Mouse (Mus musculus) frontal cortex, postnatal 36 days (tissue): ENCODE data around the gene Spats2.
A peak's percentile ranks its signal among the peaks of the same experiment; 100 is the strongest.
"Not testable (repeated sequence)": the region's sequence is repeated elsewhere in the genome, so short reads cannot be mapped to it uniquely, and the experiment has no call there.

ENCODE experiments used
- DNase-seq, 2 experiments: peaks; one replicate each; pipeline ENCODE4 v3.0.0; 2022; ENCODE audit warnings: low spot score in 2 of 2

The Spats2 gene

GRCm38 (mm10) chr15:99138389-99138788 lies 12.7 kb downstream of the Spats2 start:
- no peak for DNase-seq

GRCm38 (mm10) chr15:99139669-99140068 lies 14.0 kb downstream of the Spats2 start:
- peak in 1 of 2 experiments; percentile 18 for DNase-seq

DNA sequence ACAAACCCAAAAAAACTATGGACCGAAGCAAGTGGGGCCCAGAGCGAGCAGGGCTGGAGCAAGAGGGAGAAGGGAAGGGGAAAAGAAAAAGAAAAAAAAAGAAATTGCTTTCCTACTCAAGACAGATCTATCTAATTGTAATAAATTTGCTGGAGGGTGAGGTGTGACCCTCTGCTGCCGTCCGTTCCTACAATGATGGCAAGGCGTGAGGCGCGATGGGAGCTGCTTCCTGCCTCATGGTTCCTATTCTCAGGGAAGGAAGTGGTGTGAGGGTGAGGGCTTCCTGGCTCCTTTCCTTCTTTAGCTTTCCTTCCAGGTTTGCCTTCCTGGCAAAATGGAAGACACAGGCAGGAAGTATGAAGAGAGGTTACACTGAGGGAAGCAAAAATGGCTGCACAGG lies 24.8 kb downstream of the Spats2 start:
- DNase-seq = no peak

DNA sequence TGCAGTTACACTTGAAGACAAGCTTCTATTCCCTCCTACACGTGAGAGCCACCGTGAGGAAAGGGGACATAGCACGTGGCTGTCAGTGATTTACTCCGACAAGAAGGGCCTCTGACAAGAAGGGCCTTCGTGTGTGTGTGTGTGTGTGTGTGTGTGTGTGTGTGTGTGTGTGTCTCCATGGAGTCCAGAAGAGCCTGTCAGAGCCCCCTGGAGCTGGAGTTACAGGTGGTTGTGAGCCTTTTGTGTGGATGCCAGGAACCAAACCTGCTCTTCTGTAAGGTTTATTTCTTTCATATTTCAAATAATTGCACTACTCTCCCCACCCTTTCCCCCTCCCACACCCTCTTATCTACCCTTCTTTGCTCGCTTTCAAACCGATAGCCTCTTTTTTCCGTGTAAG lies 25.6 kb downstream of the Spats2 start:
- DNase-seq = no peak

DNA sequence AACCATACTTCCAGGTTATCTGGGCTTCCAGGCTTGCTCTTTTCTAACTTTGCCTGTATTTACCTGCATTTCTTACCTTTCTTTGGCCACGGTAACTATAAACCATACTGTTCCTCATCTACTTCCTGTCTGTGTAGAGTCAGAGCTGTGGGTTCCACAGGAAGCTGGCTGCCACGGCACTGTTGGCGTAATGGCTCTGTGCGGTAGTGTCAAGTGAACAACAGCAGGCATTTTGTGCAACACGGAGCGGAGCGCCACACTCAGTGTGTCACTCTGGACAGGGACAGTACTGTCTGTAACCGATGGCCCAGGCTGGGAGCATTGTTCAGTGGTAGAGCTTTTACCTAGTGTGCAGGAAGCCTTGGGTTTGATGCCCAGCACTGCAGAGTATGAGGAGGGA lies 27.8 kb downstream of the Spats2 start:
- DNase-seq = no peak

- DNase-seq = not testable (repeated sequence)
These were observed 28.8 kb downstream of the Spats2 start for GRCm38 (mm10) chr15:99154515-99154914.

DNA sequence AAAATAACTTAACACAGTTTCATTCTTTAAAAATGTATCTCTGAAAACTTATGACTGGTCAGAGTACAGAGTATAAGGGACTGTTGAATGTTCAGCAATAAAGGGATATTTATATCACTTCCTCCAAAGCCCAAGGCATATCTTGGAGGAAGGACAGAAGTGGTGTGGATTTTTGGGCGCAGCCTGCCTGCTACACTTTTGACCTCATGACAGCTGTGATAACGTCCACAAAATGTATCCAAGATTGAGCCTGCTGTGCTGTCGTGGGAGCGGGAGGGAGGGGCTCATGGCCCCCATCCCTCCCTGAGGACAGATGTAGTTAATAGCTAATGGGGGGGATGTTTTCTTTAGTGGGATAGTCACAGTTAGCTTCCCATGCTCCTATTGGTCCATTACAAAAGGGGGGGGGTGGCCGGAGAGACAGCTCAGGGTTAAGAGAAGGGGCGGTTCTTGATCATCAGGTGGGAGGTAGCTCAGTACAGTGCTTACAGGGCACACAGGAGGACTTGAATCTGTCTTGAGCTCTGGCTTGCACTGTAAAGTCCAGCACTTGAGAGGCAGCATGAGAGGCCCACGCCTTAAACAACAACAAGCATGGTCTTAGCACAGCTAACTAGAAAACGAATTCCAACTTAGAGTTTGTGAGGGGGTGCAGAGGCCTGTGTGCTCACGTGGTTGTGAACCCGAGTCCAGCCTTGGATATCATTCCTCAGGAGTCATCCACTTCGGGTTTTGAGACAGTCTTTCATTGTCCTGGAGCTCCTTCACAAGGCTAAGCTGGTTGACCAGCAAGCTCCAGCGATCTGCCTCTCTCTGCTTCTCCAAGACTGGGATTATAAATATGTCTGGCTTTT lies 38.0 kb downstream of the Spats2 start:
- no peak for DNase-seq

GRCm38 (mm10) chr15:99172131-99172530 lies 46.4 kb downstream of the Spats2 start:
- DNase-seq = no peak

DNA sequence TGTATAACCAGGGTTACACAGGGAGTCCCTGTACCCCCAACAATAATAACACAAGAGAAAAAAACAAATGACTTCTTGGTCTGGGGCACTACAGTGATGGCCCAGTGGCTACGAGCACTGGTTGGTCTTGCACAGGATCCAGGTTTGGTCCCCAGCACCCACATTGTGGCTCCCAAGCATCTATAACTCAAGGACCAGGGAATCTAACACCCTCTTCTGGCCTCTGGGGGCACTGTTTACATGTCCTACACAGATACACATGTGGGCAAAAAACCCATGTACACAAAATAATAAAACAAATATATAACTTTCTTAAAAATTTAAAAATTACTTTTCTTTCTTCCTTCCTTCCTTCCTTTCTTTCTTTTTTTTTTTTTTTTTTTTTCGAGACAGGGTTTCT lies 53.9 kb downstream of the Spats2 start:
- no peak for DNase-seq

DNA sequence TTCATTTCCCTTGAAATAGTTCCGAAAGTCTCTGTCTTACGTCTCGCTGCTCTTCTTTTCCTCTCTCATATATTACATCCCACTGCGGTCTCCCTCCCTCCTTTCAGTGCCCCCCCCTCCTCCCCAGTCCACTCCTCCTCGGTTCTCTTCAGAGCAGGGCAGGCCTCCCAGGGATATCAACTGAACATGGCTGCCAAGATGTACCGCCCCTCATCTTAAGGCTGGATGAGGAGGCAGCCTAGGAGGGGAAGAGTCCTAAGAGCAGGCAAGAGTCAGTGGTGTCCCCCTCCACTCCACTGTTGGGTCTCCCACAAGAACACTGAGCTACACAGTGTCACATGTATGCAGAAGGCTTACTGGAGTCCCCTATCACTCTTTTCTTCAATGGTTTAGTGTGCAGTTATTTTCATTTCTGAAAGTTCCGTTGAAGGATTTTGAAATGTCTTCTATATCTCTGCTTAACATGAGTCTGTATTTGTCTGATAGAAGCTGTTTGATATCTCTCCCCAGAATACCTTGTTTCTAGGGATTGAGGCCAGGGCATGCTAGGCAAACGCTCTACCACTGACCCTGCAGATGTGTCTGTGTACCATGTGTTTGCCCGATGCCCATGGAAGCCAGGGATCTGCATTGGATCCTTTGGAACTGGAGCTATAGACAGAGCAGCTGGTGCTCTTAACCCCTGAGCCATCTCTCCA lies 58.6 kb downstream of the Spats2 start:
- no peak for DNase-seq

DNA sequence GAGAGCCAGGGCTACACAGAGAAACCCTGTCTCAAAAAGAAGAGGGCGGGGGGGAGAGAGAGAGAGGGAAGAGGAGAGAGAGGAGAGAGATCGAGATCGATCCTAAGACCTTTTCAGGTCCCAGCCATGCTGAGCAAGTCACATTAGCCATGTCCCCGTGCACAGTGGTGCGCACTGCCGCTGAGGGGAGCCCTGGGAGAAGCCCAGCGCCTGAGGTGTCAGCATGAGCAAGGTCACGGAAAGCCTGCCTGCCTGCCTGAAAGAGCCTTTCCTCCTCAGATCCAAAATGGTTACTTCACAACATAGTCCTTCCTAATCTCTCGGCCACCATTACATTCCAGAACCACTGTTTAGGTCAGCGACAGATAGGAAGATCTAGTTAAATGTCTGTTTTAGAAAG lies 68.6 kb downstream of the Spats2 start:
- no peak for DNase-seq

DNA sequence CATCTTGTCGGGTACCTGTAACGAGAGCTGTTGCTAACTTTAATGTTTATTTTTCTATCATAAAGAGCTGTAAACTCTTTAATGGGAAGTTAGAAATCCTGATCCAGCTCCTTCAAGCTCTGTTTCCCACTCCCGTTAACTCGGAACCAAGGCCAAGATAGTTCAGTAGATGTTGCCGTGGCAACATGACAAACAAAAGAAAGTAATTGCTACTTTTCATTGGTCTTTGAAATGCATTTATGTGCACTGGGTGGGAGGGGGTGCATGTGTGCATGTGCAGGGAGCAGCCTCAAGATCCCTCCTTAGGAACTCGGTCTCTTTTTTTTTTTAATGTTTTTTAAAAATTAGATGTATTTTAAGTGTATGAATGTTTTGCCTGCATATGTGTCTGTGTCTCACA lies 69.3 kb downstream of the Spats2 start:
- DNase-seq = no peak

GRCm38 (mm10) chr15:99198761-99199160 lies 73.0 kb downstream of the Spats2 start:
- peak in 1 of 2 experiments; percentile 35 for DNase-seq

- DNase-seq = no peak
These were observed 80.2 kb downstream of the Spats2 start for GRCm38 (mm10) chr15:99205959-99206358.

GRCm38 (mm10) chr15:99213183-99213582 lies 87.5 kb downstream of the Spats2 start:
- no peak for DNase-seq

GRCm38 (mm10) chr15:99214941-99215340 lies 89.2 kb downstream of the Spats2 start:
- no peak for DNase-seq

- DNase-seq = no peak
These were observed 90.2 kb downstream of the Spats2 start for GRCm38 (mm10) chr15:99215741-99216463.

- DNase-seq = no peak
These were observed 91.9 kb downstream of the Spats2 start for GRCm38 (mm10) chr15:99217630-99218029.

DNA sequence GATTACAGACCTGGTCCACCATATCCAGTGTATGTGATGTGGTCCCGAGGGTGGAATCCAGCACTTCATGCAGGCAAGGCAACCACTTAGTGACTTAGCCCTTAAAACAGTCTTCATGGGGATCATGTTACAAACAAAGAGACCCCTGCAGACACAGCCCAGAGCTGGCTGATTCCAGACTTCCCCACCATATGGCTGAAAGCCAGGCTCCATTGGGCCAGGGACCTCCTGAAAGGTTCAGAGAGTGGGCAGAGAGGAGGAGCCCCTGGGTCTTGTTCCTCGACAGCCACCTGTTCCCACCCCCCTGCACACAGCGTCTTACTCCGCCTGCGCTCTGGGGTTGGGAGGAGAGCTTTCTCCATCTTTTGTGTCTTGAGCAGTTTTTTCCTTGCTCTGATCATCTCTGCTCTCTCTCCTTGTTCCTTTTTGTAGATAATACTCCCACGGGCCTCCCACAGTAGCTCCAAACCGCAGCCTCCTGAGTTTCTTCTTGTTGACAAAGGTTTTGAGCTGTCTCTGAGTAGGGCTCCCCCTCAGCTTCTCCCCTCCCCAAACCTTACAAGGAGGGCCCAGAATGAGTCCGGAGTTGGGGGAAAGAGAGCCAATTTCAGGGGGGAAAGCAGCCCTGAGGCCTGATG lies 95.7 kb downstream of the Spats2 start:
- peak in 1 of 2 experiments; percentile 52 for DNase-seq

DNA sequence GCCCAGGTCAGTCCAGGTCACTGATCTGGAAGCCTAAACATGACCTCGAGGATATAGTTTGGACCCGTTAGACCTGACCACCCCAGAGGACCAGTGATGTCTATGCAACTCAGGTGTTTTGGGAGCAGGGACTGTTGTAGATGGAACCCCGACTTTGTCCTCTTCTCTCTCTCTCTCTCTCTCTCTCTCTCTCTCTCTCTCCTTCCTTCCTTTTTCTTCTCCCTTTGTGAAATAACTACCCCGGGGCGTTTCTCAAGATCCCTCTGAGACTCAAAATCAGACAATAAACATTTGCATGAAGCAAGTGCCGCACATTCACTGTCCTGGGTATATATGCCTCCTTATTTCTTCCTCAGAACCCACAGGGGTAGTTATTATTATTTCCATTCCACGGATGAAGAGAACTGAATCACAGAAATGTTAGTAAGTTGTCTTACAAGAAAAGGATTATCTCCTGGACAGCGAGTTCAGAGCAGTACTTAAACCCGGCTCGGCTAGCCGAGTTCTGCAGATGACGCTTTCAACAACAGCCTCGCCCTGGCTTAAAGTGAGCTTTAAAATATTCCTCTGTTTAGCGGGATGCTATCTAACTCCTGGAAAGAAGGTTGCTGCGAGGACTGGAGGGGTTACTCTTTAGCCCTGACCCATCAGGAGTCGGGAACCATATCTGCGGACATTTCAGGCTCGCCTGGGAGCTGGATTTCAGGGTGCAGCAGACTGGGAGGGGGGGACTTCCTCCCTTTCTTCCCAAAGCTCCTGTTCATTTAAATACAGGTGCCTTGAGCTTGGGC lies 97.3 kb downstream of the Spats2 start:
- DNase-seq = no peak

DNA sequence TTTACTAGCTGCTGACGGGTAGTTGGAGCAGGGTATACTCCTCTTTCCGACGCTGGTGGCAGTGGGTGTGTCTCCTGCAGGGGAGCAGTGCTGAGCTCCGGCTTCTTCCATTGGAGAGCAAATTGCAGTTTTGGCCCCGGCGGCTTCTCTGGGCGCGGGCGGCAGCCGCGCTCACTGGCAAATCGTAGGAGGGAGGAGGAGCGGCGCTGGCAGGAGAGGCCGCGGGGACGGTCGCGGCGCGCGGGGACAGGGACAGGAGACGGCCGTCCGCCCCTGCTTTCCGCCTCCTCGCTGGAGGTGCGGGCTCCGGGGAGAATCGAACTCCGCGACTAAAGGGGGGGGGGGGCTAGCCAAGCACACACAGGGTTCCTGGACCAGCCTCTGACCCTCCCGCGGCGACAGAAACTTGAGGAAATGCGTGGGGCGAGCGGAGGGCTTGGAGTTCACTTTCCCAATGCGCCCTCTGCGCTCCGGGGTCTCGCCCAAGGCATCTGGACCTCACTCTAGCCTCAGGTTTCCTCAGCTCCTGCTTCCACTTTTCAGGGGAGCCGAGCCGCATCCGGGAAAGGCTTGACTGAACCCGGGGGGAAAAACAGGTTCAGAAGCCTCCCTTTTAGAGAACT lies 98.0 kb downstream of the Spats2 start:
- DNase-seq = peak; percentile 78 to 81
